Mouse (Mus musculus) neural tube, embryonic 12.5 days (tissue): Measurements from ENCODE around the gene Ttc23l. TPM values are rescaled to one million over a fixed set of nuclear protein-coding genes. Genes with fewer than 3 reads are reported as not detected.

Source experiments
- ATAC-seq: fragments of 200-750 bp; cut with Nextera tagmentation; 2 replicates; pipeline ENCODE4 v1.8.0; 2017; ENCODE audit warnings: low read depth, mild to moderate bottlenecking, moderate TSS enrichment, moderate library complexity; ENCODE audit not compliant: low FRiP score
- H3K27ac ChIP-seq: fragments of 300-500 bp; sonication (generic); 2 replicates; pipeline ENCODE4 v1.5.1; 2016
- H3K27me3 ChIP-seq: fragments of 300-500 bp; sonication (generic); replicated peaks from 2 replicates; pipeline ENCODE4 v1.6.1; 2016; ENCODE audit warnings: mild to moderate bottlenecking
- H3K36me3 ChIP-seq: fragments of 300-500 bp; sonication (generic); 2 replicates; pipeline ENCODE4 v1.6.1; 2016; ENCODE audit warnings: mild to moderate bottlenecking
- H3K4me1 ChIP-seq: fragments of 300-500 bp; sonication (generic); 2 replicates; pipeline ENCODE4 v1.6.1; 2016
- H3K4me2 ChIP-seq: fragments of 300-500 bp; sonication (generic); replicated peaks from 2 replicates; pipeline ENCODE4 v1.6.1; 2016; ENCODE audit warnings: mild to moderate bottlenecking
- H3K4me3 ChIP-seq: fragments of 300-500 bp; sonication (generic); 2 replicates; pipeline ENCODE4 v1.5.1; 2016
- H3K9ac ChIP-seq: fragments of 300-500 bp; sonication (generic); 2 replicates; pipeline ENCODE4 v1.6.1; 2016; ENCODE audit warnings: mild to moderate bottlenecking
- H3K9me3 ChIP-seq: fragments of 300-500 bp; sonication (generic); 2 replicates; pipeline ENCODE4 v1.6.1; 2016; ENCODE audit warnings: mild to moderate bottlenecking
- WGBS: fragments of 180-500 bp; shearing (Covaris S2); methylation state at CpG from one replicate; pipeline ENCODE4 v1.1.7; 2016; 5-methylcytosine and 5-hydroxymethylcytosine counted together
- polyA plus RNA-seq: library from polyadenylated mRNA; unstranded; fragments of >200 nt; fragmentation: Nextera tagmentation; extraction: Ambion mirVana; gene quantifications from 2 replicates; pipeline ENCODE4 v1.2.1, GENCODE M21; 2016

Ttc23l gene
- polyA plus RNA-seq, 1 experiment from 2014 or later, result not detected

DNA sequence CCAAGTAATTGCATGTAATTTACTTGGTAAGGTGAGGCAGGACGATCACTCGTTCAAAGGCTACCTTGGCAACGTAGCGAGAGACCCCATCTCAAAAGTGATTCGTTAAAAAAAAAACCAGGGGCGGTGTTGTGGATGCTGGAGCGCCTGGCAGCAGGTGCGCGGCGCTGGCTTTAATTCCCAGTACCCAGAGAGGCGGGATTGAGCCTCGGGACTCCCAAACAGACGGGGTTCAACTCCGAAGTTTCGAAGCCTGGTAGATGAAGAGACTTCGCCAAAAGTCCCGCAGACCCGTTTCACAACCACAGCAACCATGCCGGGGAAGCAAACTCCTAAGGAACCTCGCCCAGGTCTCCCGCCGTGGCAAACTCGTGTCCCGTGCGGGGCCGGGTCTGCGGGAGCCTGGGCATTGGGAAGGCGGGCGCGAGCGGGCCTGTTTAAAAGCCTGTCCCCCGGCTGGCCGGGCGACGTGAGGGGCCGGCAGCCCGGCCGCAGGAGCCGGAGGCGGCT, 88.8 kb downstream of the Ttc23l start:
- H3K9ac ChIP-seq, result peak overlapping the region; percentile 86
- no peaks in the 10 kb centered on the region for H3K9me3 ChIP-seq
- peak; percentile 37 for ATAC-seq
- H3K4me3 ChIP-seq, result peak overlapping the region; percentile 88
- no peaks in the 10 kb centered on the region for H3K36me3 ChIP-seq
- WGBS, result 2% methylated on average over 36 of the region's 40 CpGs
- peak overlapping the region; percentile 59; the same call in 1 of the 2 replicates for H3K27ac ChIP-seq
- peak overlapping the region; percentile 89 for H3K4me2 ChIP-seq
- no peaks in the 10 kb centered on the region for H3K27me3 ChIP-seq
- peaks cover 6% of the 10 kb centered on the region; the same call in 1 of the 2 replicates for H3K4me1 ChIP-seq

DNA sequence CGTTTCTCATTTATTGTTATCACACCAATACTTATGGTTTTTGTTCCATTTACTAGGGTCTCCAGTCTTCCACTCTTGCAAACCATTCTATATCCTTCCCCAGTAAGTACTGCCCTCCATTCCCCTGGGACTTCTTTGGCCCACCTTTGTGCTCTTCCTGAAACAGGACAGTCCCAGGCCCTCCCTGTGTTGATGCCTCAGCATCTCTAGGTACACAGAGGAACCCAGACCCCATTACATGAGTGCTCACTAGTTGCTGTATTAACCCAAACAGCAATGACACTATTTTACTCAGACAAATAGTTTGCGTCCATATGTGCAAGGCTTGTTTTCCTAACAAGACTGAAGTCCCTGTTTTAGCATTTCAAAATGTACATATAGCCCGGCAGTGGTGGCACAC, 89.7 kb downstream of the Ttc23l start:
- WGBS, result 85% methylated on average over 3 of the region's 3 CpGs

DNA sequence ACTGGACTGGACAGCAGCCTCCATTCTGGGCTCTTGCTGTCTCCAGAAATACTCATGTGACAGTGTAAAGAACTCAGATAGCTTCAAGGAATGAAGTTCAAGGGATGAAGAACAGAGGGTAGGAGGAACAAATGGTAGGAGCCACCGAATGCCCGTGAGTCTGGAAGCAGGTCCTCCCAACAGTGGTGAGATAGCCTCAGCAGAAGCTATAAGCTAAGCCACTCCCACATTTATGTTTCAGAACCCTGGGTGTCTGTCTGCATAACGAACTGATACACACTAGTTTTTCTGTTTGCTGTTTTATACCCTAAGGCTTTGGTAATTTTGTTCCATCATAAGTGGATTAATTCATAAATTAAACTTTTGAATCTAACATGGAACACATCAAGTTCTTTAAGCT, 93.8 kb downstream of the Ttc23l start:
- ATAC-seq, result no peak
- 92% methylated on average over 3 of the region's 3 CpGs for WGBS

More for the DNA sequence above, 89.7 kb downstream of the Ttc23l start:
- ATAC-seq, result no peak
- Histone ChIP-seq H3K9ac (no peak overlapping the region), H3K4me1 (peaks cover 6% of the 10 kb centered on the region; the same call in 1 of the 2 replicates), H3K9me3 (no peaks in the 10 kb centered on the region), H3K4me2 (peak overlapping the region; percentile 89), H3K4me3 (no peak overlapping the region), H3K27me3 (no peaks in the 10 kb centered on the region), H3K27ac (no peak overlapping the region), H3K36me3 (no peaks in the 10 kb centered on the region)

DNA sequence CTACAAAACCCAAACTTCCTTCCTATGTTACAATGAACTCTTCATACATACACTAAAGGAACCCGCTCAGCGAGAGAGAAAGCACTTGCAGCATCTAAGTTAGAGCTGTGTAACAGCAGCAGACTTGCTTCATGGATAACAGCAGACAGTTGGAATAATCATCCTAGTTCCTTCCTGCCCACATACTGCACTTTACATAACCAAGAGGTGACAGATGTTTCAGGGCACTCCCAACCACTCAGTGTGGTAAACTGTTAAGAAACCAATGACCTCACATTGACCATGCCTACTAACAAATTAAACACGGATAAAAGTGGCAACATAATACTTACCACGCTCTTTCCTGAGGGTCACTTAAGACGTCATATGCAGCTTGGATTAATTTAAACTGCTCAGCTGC, 94.9 kb downstream of the Ttc23l start:
- no peaks in the 10 kb centered on the region for H3K4me1 ChIP-seq
- H3K36me3 ChIP-seq, result peaks cover 31% of the 10 kb centered on the region
- no peak overlapping the region for H3K4me3 ChIP-seq
- no peak overlapping the region for H3K4me2 ChIP-seq
- H3K27me3 ChIP-seq, result no peaks in the 10 kb centered on the region
- H3K9ac ChIP-seq, result no peak overlapping the region
- H3K27ac ChIP-seq, result no peak overlapping the region
- ATAC-seq, result no peak
- H3K9me3 ChIP-seq, result no peaks in the 10 kb centered on the region
- WGBS, result 89% methylated on average over 5 of the region's 5 CpGs

More for the DNA sequence above, 93.8 kb downstream of the Ttc23l start:
- Histone ChIP-seq H3K4me2 (no peak overlapping the region), H3K4me1 (peaks cover 6% of the 10 kb centered on the region; the same call in 1 of the 2 replicates), H3K36me3 (peaks cover 23% of the 10 kb centered on the region), H3K4me3 (no peak overlapping the region), H3K27me3 (no peaks in the 10 kb centered on the region), H3K9ac (no peak overlapping the region), H3K27ac (no peak overlapping the region), H3K9me3 (no peaks in the 10 kb centered on the region)

DNA sequence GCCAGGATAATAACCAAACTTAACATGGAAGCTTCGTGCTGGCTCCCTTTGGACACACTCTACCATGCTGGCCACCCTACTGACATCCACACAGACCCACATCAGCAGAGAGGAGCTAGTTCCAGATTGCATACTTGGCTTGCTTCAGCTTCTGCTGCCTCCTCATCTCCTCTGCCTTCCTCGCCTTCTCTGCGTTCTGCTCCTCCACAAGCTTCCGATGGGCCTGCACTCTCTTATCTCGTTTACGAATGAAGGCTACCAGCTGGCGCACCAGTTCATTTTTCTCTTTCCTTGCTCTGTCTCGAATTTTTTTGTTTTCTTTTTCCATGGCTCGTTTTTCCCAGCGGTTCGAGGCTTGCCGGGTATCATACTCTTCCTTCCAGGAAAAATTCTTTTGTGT, 97.5 kb downstream of the Ttc23l start:
- peaks cover 51% of the 10 kb centered on the region for H3K36me3 ChIP-seq
- no peaks in the 10 kb centered on the region for H3K9me3 ChIP-seq
- no peaks in the 10 kb centered on the region for H3K27me3 ChIP-seq
- no peaks in the 10 kb centered on the region for H3K4me1 ChIP-seq
- no peak for ATAC-seq
- H3K27ac ChIP-seq, result no peak overlapping the region
- no peak overlapping the region for H3K4me2 ChIP-seq
- H3K4me3 ChIP-seq, result no peak overlapping the region
- WGBS, result 93% methylated on average over 12 of the region's 12 CpGs
- H3K9ac ChIP-seq, result no peak overlapping the region

Other genes with a start within 250 kb of the Ttc23l start
- not detected in 2 replicates for gene Gm21973, start 233.3 kb downstream of the Ttc23l start, polyA plus RNA-seq
- not detected in 2 replicates for gene Agxt2, start 200.1 kb downstream of the Ttc23l start, polyA plus RNA-seq
- 14.1 and 15.7 TPM in 2 replicates for gene Dnajc21, start 88.2 kb downstream of the Ttc23l start, polyA plus RNA-seq
- gene Brix1, start 72.7 kb downstream of the Ttc23l start, polyA plus RNA-seq, result 100 and 101 TPM in 2 replicates
- gene Rad1, start 72.7 kb downstream of the Ttc23l start, polyA plus RNA-seq, result 37.6 and 38.3 TPM in 2 replicates
- 63.0 and 63.3 TPM in 2 replicates for gene Rai14, start 156.0 kb upstream of the Ttc23l start, polyA plus RNA-seq